Mouse (Mus musculus) C2C12 (cell line): ENCODE measurements around the gene E2f4. TPM values are rescaled to one million over a fixed set of nuclear protein-coding genes. Genes with fewer than 3 reads are reported as not detected.

Experiments used
- H3K27me3 ChIP-seq: one replicate; pipeline ENCODE4 v1.6.1; 2011; ENCODE audit not compliant: control insufficient read depth, insufficient read depth, insufficient read length
- H3K36me3 ChIP-seq: one replicate; pipeline ENCODE4 v1.6.1; 2011; ENCODE audit not compliant: control insufficient read depth, insufficient read depth
- H3K4me3 ChIP-seq: one replicate; pipeline ENCODE4 v1.5.1; 2011; ENCODE audit warnings: mild to moderate bottlenecking, control low read depth; ENCODE audit not compliant: poor library complexity, insufficient read depth, severe bottlenecking
- H3K79me2 ChIP-seq: one replicate; pipeline ENCODE4 v1.6.1; 2011; ENCODE audit not compliant: control insufficient read depth, insufficient read depth
- H3K79me3 ChIP-seq: one replicate; pipeline ENCODE4 v1.6.1; 2011; ENCODE audit warnings: low read depth, control low read depth
- H3ac ChIP-seq: one replicate; pipeline ENCODE3; 2011; ENCODE audit warnings: low read depth; ENCODE audit not compliant: control insufficient read depth, insufficient read length
- CEBPB ChIP-seq: IDR thresholded peaks from one replicate; pipeline ENCODE4 v1.6.1; 2011; ENCODE audit warnings: low read depth, mild to moderate bottlenecking, control low read depth, moderate library complexity
- CTCF ChIP-seq: IDR thresholded peaks from one replicate; pipeline ENCODE4 v1.5.1; 2011; ENCODE audit not compliant: control insufficient read depth, insufficient read depth, insufficient read length
- FOSL1 ChIP-seq: IDR thresholded peaks from one replicate; pipeline ENCODE4 v1.8.0; 2011; ENCODE audit warnings: mild to moderate bottlenecking, low read length; ENCODE audit not compliant: poor library complexity, insufficient read depth, severe bottlenecking
- MAX ChIP-seq: IDR thresholded peaks from one replicate; pipeline ENCODE4 v1.6.1; 2011; ENCODE audit warnings: mild to moderate bottlenecking, control low read depth
- MYOD1 ChIP-seq: IDR thresholded peaks from one replicate; pipeline ENCODE4 v1.6.1; 2011; ENCODE audit warnings: low read depth; ENCODE audit not compliant: control insufficient read depth, insufficient read length
- MYOG ChIP-seq: IDR thresholded peaks from one replicate; pipeline ENCODE4 v1.6.1; 2011; ENCODE audit not compliant: control insufficient read depth, insufficient read length; ENCODE audit errors: extremely low read depth
- USF1 ChIP-seq: IDR thresholded peaks from one replicate; pipeline ENCODE4 v1.6.1; 2011; ENCODE audit warnings: low read depth, mild to moderate bottlenecking, control low read depth, moderate library complexity
- polyA plus RNA-seq: library from polyadenylated mRNA; unstranded; fragments of >200 nt; fragmentation: generic; extraction: Trizol; gene quantifications from one replicate; pipeline ENCODE4 v1.2.1, GENCODE M21; 2012; ENCODE audit warnings: missing spikeins

The E2f4 gene
- polyA plus RNA-seq, 1 experiment, result 59.5 TPM

- Histone ChIP-seq H3K79me3 (no peaks in the 10 kb centered on the region), H3K79me2 (no peaks in the 10 kb centered on the region), H3ac (no peak overlapping the region), H3K4me3 (no peak overlapping the region), H3K27me3 (no peaks in the 10 kb centered on the region), H3K36me3 (peaks cover 11% of the 10 kb centered on the region)
- TF ChIP-seq USF1 (no peak), CTCF (no peak), FOSL1 (no peak), CEBPB (no peak), MYOD1 (no peak), MAX (no peak), MYOG (no peak)
Measured at GRCm38 (mm10) chr8:105275387-105275786, 22.1 kb upstream of the E2f4 start.

DNA sequence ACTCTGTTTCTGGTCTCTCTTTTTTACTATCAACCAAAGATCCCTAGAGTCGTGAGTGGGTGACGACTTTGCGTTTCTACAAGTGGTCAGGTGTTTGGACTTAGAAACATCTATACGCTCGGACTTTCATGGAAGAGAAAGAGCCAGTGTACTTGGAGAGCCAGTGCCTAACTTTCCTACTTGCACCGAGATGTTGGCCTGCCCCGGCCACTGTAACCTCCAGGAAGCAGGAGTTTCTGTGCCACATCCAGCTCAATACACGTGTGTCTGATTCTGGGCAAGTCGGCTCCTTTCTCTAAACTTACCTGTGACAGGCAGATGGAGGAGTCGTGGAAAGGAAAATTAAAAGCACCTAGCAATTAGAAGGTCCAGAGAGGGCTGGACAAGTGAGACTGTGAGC lies 21.6 kb upstream of the E2f4 start, which contains the start of gene Nol3:
Gene Nol3, plus strand, starts transcription at position 301 of the 400 bp plus-strand sequence.
- Histone ChIP-seq H3ac (peak within 1 kb of the TSS; percentile 20), H3K27me3 (no peaks in the 10 kb centered on the region), H3K79me2 (no peaks in the 10 kb centered on the region), H3K4me3 (peak within 1 kb of the TSS; percentile 23), H3K36me3 (peaks cover 14% of the 10 kb centered on the region), H3K79me3 (no peaks in the 10 kb centered on the region)
- TF ChIP-seq CTCF (no peak), CEBPB (no peak), MAX (no peak), MYOG (no peak), USF1 (no peak), MYOD1 (no peak), FOSL1 (no peak)

GRCm38 (mm10) chr8:105276292-105277120 lies 21.0 kb upstream of the E2f4 start:
- no peaks in the 10 kb centered on the region for H3K27me3 ChIP-seq
- no peak for TF ChIP-seq FOSL1
- TF ChIP-seq CEBPB, result no peak
- no peak for TF ChIP-seq MYOG
- TF ChIP-seq MYOD1, result peak; percentile 88

DNA sequence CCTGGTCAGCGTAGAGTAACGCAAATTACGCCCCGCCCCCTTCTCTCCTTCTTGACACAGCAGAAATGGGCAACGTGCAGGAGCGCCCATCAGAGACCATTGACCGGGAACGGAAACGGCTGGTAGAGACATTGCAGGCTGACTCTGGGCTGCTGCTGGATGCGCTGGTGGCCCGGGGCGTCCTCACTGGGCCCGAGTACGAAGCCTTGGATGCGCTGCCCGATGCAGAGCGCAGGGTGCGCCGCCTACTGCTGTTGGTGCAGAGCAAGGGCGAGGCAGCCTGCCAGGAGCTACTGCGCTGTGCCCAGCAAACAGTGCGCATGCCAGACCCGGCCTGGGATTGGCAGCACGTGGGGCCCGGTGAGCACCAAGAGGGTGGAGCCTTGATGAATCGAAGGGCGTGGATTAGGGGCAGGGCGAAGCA lies 18.5 kb upstream of the E2f4 start:
- TF ChIP-seq MYOG (no peak), MYOD1 (no peak), MAX (no peak), USF1 (no peak), FOSL1 (no peak)
- no peak overlapping the region for H3K4me3 ChIP-seq

More at GRCm38 (mm10) chr8:105276292-105277120, 21.0 kb upstream of the E2f4 start:
- Histone ChIP-seq H3K79me3 (no peaks in the 10 kb centered on the region), H3K36me3 (peaks cover 15% of the 10 kb centered on the region), H3K4me3 (peak overlapping the region; percentile 23), H3K79me2 (no peaks in the 10 kb centered on the region), H3ac (peak overlapping the region; percentile 20)

DNA sequence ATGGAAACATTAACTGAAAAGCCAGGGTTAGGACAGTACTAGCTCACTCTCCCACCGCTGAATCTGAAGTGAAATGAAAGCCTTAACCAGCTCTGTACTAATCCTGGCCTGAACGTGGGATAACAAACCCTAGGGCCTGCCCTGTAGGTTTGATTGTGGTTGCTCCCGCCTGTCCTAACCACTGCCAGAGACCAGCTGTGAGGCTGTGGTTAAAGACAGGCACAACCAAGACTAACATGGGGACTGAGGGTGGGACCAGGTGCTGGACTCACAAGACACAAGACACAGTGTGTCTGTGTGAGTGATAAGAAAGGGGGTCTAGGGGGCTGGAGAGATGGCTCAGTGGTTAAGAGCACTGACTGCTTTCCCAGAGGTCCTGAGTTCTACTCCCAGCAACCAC lies 16.9 kb upstream of the E2f4 start:
- Histone ChIP-seq H3K79me3 (no peaks in the 10 kb centered on the region), H3K79me2 (no peaks in the 10 kb centered on the region), H3ac (no peak overlapping the region), H3K36me3 (peaks cover 34% of the 10 kb centered on the region), H3K4me3 (no peak overlapping the region), H3K27me3 (no peaks in the 10 kb centered on the region)
- TF ChIP-seq CTCF (no peak), FOSL1 (no peak)

More for the DNA sequence above, 18.5 kb upstream of the E2f4 start:
- Histone ChIP-seq H3K79me3 (no peaks in the 10 kb centered on the region), H3ac (no peak overlapping the region), H3K27me3 (no peaks in the 10 kb centered on the region), H3K79me2 (no peaks in the 10 kb centered on the region), H3K36me3 (peaks cover 28% of the 10 kb centered on the region)

DNA sequence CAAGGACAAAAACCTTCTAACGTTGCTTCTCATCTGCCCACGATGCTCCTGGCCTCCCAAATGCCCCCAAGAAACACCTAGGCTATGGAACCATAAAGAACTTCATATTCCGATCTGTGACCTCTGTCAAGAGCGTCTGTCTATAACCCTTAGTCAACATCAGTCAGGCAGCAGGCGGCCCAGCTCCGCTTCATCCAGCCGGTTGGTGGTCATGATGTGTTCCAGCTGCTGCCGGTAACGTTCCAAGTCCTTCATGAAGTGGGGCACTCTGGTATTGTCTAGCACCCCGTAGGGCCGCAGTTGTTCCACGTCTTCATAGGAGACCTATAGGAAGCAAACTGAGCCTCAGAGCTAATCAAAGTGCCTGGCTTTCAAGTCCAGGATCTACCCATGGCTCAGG lies 15.6 kb upstream of the E2f4 start:
- no peak overlapping the region for H3ac ChIP-seq
- no peaks in the 10 kb centered on the region for H3K27me3 ChIP-seq
- peaks cover 10% of the 10 kb centered on the region for H3K79me2 ChIP-seq
- TF ChIP-seq MAX (no peak), FOSL1 (no peak), CEBPB (no peak), USF1 (no peak), MYOG (no peak), CTCF (no peak), MYOD1 (no peak)
- H3K4me3 ChIP-seq, result no peak overlapping the region
- H3K36me3 ChIP-seq, result peaks cover 34% of the 10 kb centered on the region
- H3K79me3 ChIP-seq, result peaks cover 5% of the 10 kb centered on the region
